Mouse (Mus musculus): Measurements from ENCODE around the gene Cyb5b. TPM values are rescaled to one million over a fixed set of nuclear protein-coding genes. Genes with fewer than 3 reads are reported as not detected.

The Cyb5b gene
- polyA plus RNA-seq, 3 experiments from 2014 or later = 24.8 to 38.8 (median 36.8) TPM

GRCm38 (mm10) chr8:107227011-107227626, 76.7 kb downstream of the Cyb5b start:
- no peak for ATAC-seq

- no peak for ATAC-seq
Observed at GRCm38 (mm10) chr8:107233251-107233650, 82.8 kb downstream of the Cyb5b start.

GRCm38 (mm10) chr8:107233718-107234117, 83.3 kb downstream of the Cyb5b start:
- ATAC-seq = no peak

Other genes starting within 250 kb of the Cyb5b start
- gene Sntb2, start 214.9 kb upstream of the Cyb5b start, polyA plus RNA-seq (2017; shearing (Covaris generic)) = 1 to 10 TPM; 3.3 to 6.0 (median 4.8) TPM
- 10 to 100 TPM; 32.5 to 38.8 (median 36.7) TPM for gene Vps4a, start 119.4 kb upstream of the Cyb5b start, polyA plus RNA-seq (2017; shearing (Covaris generic))
- 1 to 10 TPM; 1.2 to 5.6 (median 3.0) TPM for gene Pdf, start 102.0 kb upstream of the Cyb5b start, polyA plus RNA-seq (2017; shearing (Covaris generic))
- gene Cog8, start 94.0 kb upstream of the Cyb5b start, polyA plus RNA-seq (2017; shearing (Covaris generic)) = 1 to 10 TPM; 6.0 to 9.5 (median 7.4) TPM
- 10 to 100 TPM; 61.0 to 87.4 (median 78.2) TPM for gene Nip7, start 93.8 kb upstream of the Cyb5b start, polyA plus RNA-seq (2017; shearing (Covaris generic))
- under 1 TPM in 1 of 3 experiments, not detected in 2; 0.52 TPM for gene Tmed6, start 85.0 kb upstream of the Cyb5b start, polyA plus RNA-seq (2017; shearing (Covaris generic))
- 10 to 100 TPM in 2 of 3 experiments, 1 to 10 TPM in 1; 8.9 to 14.8 (median 11.5) TPM for gene Terf2, start 54.1 kb upstream of the Cyb5b start, polyA plus RNA-seq (2017; shearing (Covaris generic))
- 10 to 100 TPM; 12.7 to 23.8 (median 21.3) TPM for gene Nfat5, start 142.8 kb downstream of the Cyb5b start, polyA plus RNA-seq (2017; shearing (Covaris generic))